Mouse (Mus musculus): ENCODE measurements at regions not wholly inside any gene's neighbourhood (a gene's known extent, or its start where the extent isn't known, plus 50 kb on each side); places are given as distances from the start of the nearest gene placed in this dataset.

GRCm38 (mm10) chr12:107831400-107832128 lies 171.8 kb downstream of the Bcl11b start:
- DNase-seq (ENCODE audit: low spot score in 2 of 2), result no peak

DNA sequence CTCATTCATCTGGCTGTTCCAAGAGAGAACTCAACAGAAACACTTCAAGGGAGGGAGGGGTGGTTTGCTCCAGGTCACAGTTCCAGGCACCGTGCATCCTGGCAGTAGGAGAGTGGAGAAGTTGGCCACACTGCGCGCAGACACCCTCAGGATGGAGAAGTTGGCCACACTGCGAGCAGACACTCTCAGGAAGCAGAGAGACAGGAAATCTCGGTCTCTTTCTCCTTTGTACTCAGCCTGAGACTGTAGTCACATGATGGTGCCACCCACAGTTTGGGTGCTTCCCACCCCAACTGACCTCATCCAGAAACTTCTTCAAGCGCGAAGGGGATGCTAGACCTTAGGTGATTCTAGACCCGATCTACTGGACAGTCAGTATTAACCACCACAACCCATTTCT lies 170.4 kb downstream of the Bcl11b start:
- no peak for DNase-seq (ENCODE audit: low spot score in 2 of 2)

DNA sequence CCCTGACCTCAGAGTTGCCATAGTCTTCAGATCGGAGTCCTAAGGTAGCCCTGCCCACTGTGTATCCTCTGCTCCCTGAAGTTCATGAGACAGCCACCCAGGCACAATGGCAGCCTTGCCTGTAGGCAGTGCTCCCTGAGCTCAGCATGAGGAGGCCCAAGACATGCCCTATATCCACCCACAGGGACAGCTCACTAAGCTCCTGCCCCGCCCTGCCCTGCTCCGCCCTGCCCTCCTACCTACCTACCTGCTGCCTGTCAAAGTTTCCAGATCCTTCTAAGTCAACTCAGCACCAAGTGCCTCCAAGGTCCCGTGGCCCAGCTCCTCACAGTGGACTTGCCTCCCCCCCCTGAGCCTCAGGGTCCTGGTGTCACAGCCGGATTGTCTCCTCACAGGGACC lies 168.9 kb downstream of the Bcl11b start:
- DNase-seq (ENCODE audit: low spot score in 2 of 2), result no peak

DNA sequence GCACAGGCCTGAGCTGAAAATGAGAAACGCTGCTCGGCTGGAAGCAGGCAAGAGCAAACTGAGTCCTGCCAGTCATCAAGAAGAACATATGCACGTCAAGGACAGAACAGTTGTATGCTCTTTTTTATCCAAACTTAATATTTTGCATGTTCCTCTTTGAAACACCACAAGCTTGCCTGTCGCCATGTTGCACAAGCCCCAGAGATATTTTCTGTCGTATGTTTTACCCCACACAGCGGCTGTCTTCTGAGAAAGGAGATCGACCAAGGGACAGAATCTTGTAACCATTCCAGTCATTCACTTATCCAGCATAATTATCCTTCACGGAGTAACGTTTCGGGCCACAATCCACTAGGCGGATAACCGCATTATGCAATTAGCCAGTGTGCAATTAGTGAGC lies 165.7 kb downstream of the Bcl11b start:
- no peak for DNase-seq (ENCODE audit: low spot score in 2 of 2)

- DNase-seq (ENCODE audit: low spot score in 2 of 2), result no peak
Measured at GRCm38 (mm10) chr12:107844631-107845030, 158.8 kb downstream of the Bcl11b start.

- DNase-seq (ENCODE audit: low spot score in 2 of 2), result no peak
Measured at GRCm38 (mm10) chr12:107850591-107850990, 152.8 kb downstream of the Bcl11b start.

DNA sequence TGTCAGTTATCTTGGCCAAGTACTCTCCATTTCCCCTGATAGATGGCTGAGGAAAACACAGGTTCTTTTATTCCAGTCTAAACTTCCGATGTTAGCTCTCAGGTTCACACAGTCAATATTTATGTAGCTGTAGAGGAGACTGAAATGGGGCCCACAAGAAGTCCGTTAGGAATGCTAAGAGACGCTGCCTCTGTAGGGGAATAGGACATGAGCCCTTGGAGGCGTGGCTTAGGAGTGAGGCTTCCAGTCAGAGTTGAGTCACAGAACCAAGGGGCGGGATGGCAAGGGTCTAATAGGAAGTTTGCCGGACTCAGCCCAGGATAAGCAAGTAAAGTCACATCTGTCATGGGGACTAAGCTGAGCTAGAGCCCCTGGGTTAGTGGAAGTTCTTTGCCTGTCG lies 150.5 kb downstream of the Bcl11b start:
- no peak for DNase-seq (ENCODE audit: low spot score in 2 of 2)

- no peak for DNase-seq (ENCODE audit: low spot score in 2 of 2)
Measured at GRCm38 (mm10) chr12:107855547-107855946, 147.9 kb downstream of the Bcl11b start.

- DNase-seq (ENCODE audit: low spot score in 2 of 2), result no peak
Measured at GRCm38 (mm10) chr12:107856421-107857043, 146.9 kb downstream of the Bcl11b start.

DNA sequence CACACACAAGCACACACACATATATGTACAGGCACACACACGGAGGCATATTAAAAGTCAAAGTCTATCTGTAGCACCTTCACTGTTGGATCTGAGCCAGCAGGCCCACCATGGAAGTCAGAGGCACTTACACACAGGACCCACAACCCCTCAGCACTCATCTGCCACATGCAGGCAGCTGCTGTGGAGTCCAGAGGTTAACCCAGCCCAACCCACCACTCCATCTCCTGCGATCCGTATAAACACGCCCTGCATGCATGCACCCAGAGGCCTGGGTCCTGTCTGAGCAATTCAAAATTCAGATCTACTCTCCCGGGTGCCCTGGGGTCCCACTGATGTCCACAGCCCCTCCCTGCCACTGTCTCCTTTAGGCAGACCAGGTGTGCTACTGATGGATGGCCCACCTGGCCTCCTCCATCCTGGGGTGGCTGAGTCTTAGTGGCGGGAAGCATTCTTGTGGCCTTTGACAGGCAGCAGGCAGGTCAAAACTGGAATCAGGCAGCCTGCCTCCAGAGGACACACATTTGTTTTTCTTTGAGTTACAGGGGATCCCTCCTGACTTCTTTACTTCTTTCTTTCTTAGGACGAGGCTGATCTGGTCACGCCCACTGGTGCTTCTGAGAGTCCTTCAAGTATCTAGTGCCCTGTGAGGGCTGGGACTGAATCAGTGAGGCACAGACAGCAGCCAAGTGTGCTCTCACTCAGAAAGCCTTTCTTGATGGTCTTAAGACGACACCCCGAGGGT lies 144.7 kb downstream of the Bcl11b start:
- DNase-seq (ENCODE audit: low spot score in 2 of 2), result no peak

DNA sequence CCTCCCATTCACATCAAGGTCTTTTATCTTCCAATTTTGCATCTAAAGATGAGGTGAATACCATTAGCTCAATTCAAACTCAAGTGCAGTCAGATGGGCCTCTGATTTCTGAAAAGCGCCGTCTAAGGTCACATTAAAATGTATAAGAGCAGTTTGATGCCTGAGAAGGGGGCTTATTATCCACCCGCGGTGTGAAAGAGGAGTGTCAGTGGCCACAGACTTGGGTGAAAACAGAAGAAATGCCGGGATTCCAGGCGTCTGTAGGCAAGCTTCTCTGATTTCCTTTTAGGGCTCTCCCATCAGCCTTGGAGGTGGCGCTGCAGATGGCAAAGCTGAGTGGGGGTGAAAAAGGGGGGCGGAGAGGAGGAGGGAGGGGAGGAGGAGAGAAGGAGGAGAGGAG lies 143.7 kb downstream of the Bcl11b start:
- DNase-seq (ENCODE audit: low spot score in 2 of 2), result no peak

DNA sequence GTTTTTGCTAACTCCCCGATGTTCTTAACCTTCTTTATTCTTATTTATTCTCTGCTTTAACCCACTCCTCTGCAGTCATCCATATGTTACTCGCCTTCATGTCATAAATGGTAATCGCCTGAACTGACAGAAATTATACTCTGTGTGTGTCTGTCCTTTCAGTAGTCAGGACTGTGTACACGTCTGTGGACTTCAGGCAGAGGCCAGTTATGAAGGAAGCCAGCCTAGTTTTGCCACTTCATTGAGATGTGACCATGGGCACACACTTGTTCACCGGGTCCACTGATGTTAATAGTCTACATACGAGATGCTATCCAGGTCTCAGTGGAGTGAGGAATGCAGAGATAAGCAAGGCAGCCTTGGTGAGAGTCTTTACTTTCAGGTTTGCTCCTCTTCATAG lies 143.0 kb downstream of the Bcl11b start:
- no peak for DNase-seq (ENCODE audit: low spot score in 2 of 2)
